Mouse (Mus musculus) liver, embryonic 14.5 days (tissue): Measurements from ENCODE around the gene Nat8f3.
"Not testable (repeated sequence)": the region's sequence is repeated elsewhere in the genome, so short reads cannot be mapped to it uniquely, and the experiment has no call there.

Source experiments
- CTCF ChIP-seq: IDR thresholded peaks from 2 replicates; pipeline ENCODE4 v1.5.1; 2016; ENCODE audit warnings: antibody characterized with exemption, low read depth, control low read depth
- EP300 ChIP-seq: IDR thresholded peaks from 2 replicates; pipeline ENCODE4 v1.6.1; 2016; ENCODE audit warnings: antibody characterized with exemption, low read depth

- not testable (repeated sequence) for TF ChIP-seq CTCF, EP300
These were observed 9.8 kb downstream of the Nat8f3 start for GRCm38 (mm10) chr6:85755705-85756249.
